Mouse (Mus musculus) limb, embryonic 14.5 days (tissue): ENCODE data around the gene Zfp668. TPM values are rescaled to one million over a fixed set of nuclear protein-coding genes. Genes with fewer than 3 reads are reported as not detected.
A peak's percentile ranks its signal among the peaks of the same experiment; 100 is the strongest.

ENCODE experiments used
- ATAC-seq: fragments of 200-750 bp; cut with Nextera tagmentation; 2 replicates; pipeline ENCODE4 v1.8.0; 2017; ENCODE audit warnings: low read depth, moderate number of reproducible peaks, moderate TSS enrichment; ENCODE audit not compliant: low FRiP score
- DNase-seq: peaks from one replicate; pipeline ENCODE4 v3.0.0-alpha.2; 2015; ENCODE audit warnings: low spot score
- H3K27ac ChIP-seq: fragments of 300-500 bp; sonication (generic); replicated peaks from 2 replicates; pipeline ENCODE4 v1.5.1; 2014; ENCODE audit warnings: low read depth, mild to moderate bottlenecking, low read length, moderate library complexity, mixed read lengths
- H3K27me3 ChIP-seq: fragments of 300-500 bp; sonication (generic); 2 replicates; pipeline ENCODE4 v1.6.1; 2014; ENCODE audit warnings: low read length, mixed read lengths; ENCODE audit not compliant: control insufficient read depth, insufficient read depth
- H3K36me3 ChIP-seq: fragments of 300-500 bp; sonication (generic); 2 replicates; pipeline ENCODE4 v1.6.1; 2014; ENCODE audit warnings: mild to moderate bottlenecking, low read length, moderate library complexity, mixed read lengths; ENCODE audit not compliant: control insufficient read depth, insufficient read depth
- H3K4me1 ChIP-seq: fragments of 300-500 bp; sonication (generic); 2 replicates; pipeline ENCODE4 v1.6.1; 2014; ENCODE audit warnings: antibody characterized with exemption, low read length, mixed read lengths; ENCODE audit not compliant: control insufficient read depth, insufficient read depth
- H3K4me2 ChIP-seq: fragments of 300-500 bp; sonication (generic); replicated peaks from 2 replicates; pipeline ENCODE4 v1.6.1; 2014; ENCODE audit warnings: low read depth, mild to moderate bottlenecking, low read length, moderate library complexity; ENCODE audit not compliant: severe bottlenecking
- H3K4me3 ChIP-seq: fragments of 300-500 bp; sonication (generic); replicated peaks from 2 replicates; pipeline ENCODE4 v1.5.1; 2014; ENCODE audit warnings: low read length
- H3K9ac ChIP-seq: fragments of 300-500 bp; sonication (generic); 2 replicates; pipeline ENCODE4 v1.6.1; 2014; ENCODE audit warnings: mild to moderate bottlenecking, low read depth, low read length, moderate library complexity; ENCODE audit not compliant: severe bottlenecking
- H3K9me3 ChIP-seq: fragments of 300-500 bp; sonication (generic); 2 replicates; pipeline ENCODE4 v1.6.1; 2016; ENCODE audit warnings: low read length; ENCODE audit not compliant: control insufficient read depth
- POLR2A ChIP-seq: fragments of 200-500 bp; IDR thresholded peaks from 2 replicates; pipeline ENCODE4 v1.8.0; 2012; ENCODE audit warnings: inconsistent platforms, mild to moderate bottlenecking, moderate library complexity, borderline replicate concordance; ENCODE audit not compliant: insufficient read depth, insufficient read length; ENCODE audit errors: extremely low read depth
- WGBS: fragments of 180-500 bp; shearing (Covaris S2); extraction: QIAGEN DNeasy Blood & Tissue Kit; methylation state at CpG from one replicate; pipeline ENCODE4 v1.1.7; 2014; 5-methylcytosine and 5-hydroxymethylcytosine counted together
- polyA plus RNA-seq, 2 experiments: library from polyadenylated mRNA; depleted of rRNA in 1 of 2; stranded (reverse) in 1 of 2; unstranded in 1 of 2; fragments of >200 nt; fragmentation: Nextera tagmentation in 1 of 2; extraction: Ambion mirVana in 1 of 2; gene quantifications; 2 replicates each; pipeline versions ENCODE4 v1.2.1 to v1.2.3; 2012 to 2014

Zfp668 gene
- polyA plus RNA-seq, 2 experiments: 10.9 to 11.0 TPM

- under 1% methylated on average over 29 of the region's 43 CpGs for WGBS
- peak; percentile 95 for DNase-seq
- Histone ChIP-seq H3K4me1 (peaks cover 14% of the 10 kb centered on the region), H3K4me3 (peak overlapping the region; percentile 94), H3K4me2 (peak overlapping the region; percentile 74), H3K27me3 (no peaks in the 10 kb centered on the region), H3K9me3 (no peaks in the 10 kb centered on the region), H3K36me3 (peaks cover 30% of the 10 kb centered on the region), H3K27ac (peak overlapping the region; percentile 99), H3K9ac (peak overlapping the region; percentile 97)
- peak; percentile 92 for ATAC-seq
- 0 out of 2 replicates have a peak, but pooled peaks have one; percentile 14 for TF ChIP-seq POLR2A
Observed at GRCm38 (mm10) chr7:127875627-127876001, 1.0 kb downstream of the Zfp668 start.

- TF ChIP-seq POLR2A: no peak
- Histone ChIP-seq H3K9me3 (no peaks in the 10 kb centered on the region), H3K27ac (peak overlapping the region; percentile 99), H3K27me3 (no peaks in the 10 kb centered on the region), H3K36me3 (peaks cover 24% of the 10 kb centered on the region), H3K9ac (peak overlapping the region; percentile 97), H3K4me1 (peaks cover 14% of the 10 kb centered on the region), H3K4me3 (peak overlapping the region; percentile 94), H3K4me2 (peak overlapping the region; percentile 74)
- ATAC-seq (peak; percentile 17), DNase-seq (peak; percentile 9)
- 3% methylated on average over 20 of the region's 20 CpGs for WGBS
Observed at GRCm38 (mm10) chr7:127874812-127875626, 1.6 kb downstream of the Zfp668 start.

DNA sequence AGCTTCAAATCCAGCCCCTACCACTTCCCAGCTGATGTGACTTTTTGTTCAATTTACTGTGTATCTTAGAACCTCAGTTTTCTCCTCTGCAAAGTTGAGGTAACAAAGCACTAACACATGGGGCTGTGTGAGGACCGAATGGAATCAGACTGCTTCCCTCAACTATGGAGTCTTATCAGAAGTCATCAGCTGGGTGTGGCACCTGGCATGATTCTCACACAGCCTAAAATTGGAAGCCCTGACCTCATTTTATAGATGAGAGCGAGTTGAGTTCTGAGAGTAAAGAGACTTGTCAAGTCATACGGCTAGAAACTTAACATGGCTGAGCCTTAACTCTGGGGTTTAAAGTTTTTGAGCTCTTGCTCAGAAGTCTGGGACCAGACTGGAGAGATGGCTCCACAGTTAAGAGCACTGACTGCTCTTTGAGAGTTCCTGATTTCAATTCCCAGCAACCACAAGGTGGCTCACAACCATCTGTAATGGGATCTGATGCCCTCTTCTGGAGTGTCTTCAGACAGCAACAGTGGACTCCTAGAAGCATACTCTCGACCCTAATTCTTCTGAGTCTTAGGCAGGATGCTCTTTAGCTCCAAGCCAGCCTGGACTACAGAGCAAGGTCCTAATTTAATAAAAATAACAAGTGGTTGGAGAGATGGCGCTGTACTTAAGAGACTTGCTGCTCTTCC, 6.3 kb downstream of the Zfp668 start:
- H3K9ac ChIP-seq: no peak overlapping the region
- no peak overlapping the region for H3K4me2 ChIP-seq
- no peak for ATAC-seq
- H3K27ac ChIP-seq: no peak overlapping the region
- no peak overlapping the region for H3K4me3 ChIP-seq
- WGBS: 86% methylated on average over 5 of the region's 5 CpGs
- TF ChIP-seq POLR2A: no peak
- H3K9me3 ChIP-seq: no peaks in the 10 kb centered on the region
- DNase-seq: no peak
- H3K27me3 ChIP-seq: no peaks in the 10 kb centered on the region
- H3K36me3 ChIP-seq: peaks cover 34% of the 10 kb centered on the region
- peaks cover 9% of the 10 kb centered on the region for H3K4me1 ChIP-seq

- no peak for TF ChIP-seq POLR2A
- Histone ChIP-seq H3K9me3 (no peaks in the 10 kb centered on the region), H3K4me3 (no peak overlapping the region), H3K36me3 (peaks cover 43% of the 10 kb centered on the region), H3K27me3 (no peaks in the 10 kb centered on the region), H3K4me1 (peaks cover 4% of the 10 kb centered on the region), H3K4me2 (no peak overlapping the region), H3K27ac (no peak overlapping the region), H3K9ac (no peak overlapping the region)
- WGBS: 70% methylated on average over 3 of the region's 3 CpGs
- DNase-seq (peak; percentile 67), ATAC-seq (peak; percentile 55; the same call in 1 of the 2 replicates)
Observed at GRCm38 (mm10) chr7:127869149-127869810, 7.3 kb downstream of the Zfp668 start.

- Histone ChIP-seq H3K36me3 (peaks cover 47% of the 10 kb centered on the region), H3K4me3 (no peak overlapping the region), H3K27me3 (no peaks in the 10 kb centered on the region), H3K9me3 (no peaks in the 10 kb centered on the region), H3K4me2 (no peak overlapping the region), H3K4me1 (no peaks in the 10 kb centered on the region), H3K27ac (no peak overlapping the region), H3K9ac (no peak overlapping the region)
- ATAC-seq: no peak
- DNase-seq: no peak
- no peak for TF ChIP-seq POLR2A
- 96% methylated on average over 18 of the region's 18 CpGs for WGBS
Observed at GRCm38 (mm10) chr7:127867641-127868040, 9.0 kb downstream of the Zfp668 start.
